Mouse (Mus musculus) stomach, embryonic 16.5 days (tissue): Measurements from ENCODE around the gene Rab40c. TPM values are rescaled to one million over a fixed set of nuclear protein-coding genes. Genes with fewer than 3 reads are reported as not detected.

ENCODE experiments used
- ATAC-seq: fragments of 200-750 bp; cut with Nextera tagmentation; 2 replicates; pipeline ENCODE4 v1.8.0; 2017; ENCODE audit warnings: moderate number of reproducible peaks, moderate TSS enrichment; ENCODE audit not compliant: insufficient read depth, low FRiP score
- H3K27ac ChIP-seq: fragments of 300-500 bp; sonication (generic); 2 replicates; pipeline ENCODE4 v1.5.1; 2014; ENCODE audit warnings: low read length
- H3K27me3 ChIP-seq: fragments of 300-500 bp; sonication (generic); 2 replicates; pipeline ENCODE4 v1.6.1; 2014; ENCODE audit warnings: low read length, control low read depth, mixed read lengths; ENCODE audit not compliant: control insufficient read depth, insufficient read depth
- H3K36me3 ChIP-seq: fragments of 300-500 bp; sonication (generic); 2 replicates; pipeline ENCODE4 v1.6.1; 2014; ENCODE audit warnings: low read length; ENCODE audit not compliant: control insufficient read depth, insufficient read depth
- H3K4me1 ChIP-seq: fragments of 300-500 bp; sonication (generic); 2 replicates; pipeline ENCODE4 v1.6.1; 2014; ENCODE audit warnings: low read length, control low read depth, mixed read lengths; ENCODE audit not compliant: control insufficient read depth, insufficient read depth
- H3K4me2 ChIP-seq: fragments of 300-500 bp; sonication (generic); 2 replicates; pipeline ENCODE4 v1.6.1; 2014; ENCODE audit warnings: low read depth, low read length, mixed read lengths
- H3K4me3 ChIP-seq: fragments of 300-500 bp; sonication (generic); replicated peaks from 2 replicates; pipeline ENCODE4 v1.5.1; 2014; ENCODE audit warnings: mild to moderate bottlenecking, low read length
- H3K9ac ChIP-seq: fragments of 300-500 bp; sonication (generic); 2 replicates; pipeline ENCODE4 v1.6.1; 2014; ENCODE audit warnings: low read length
- H3K9me3 ChIP-seq: fragments of 300-500 bp; sonication (generic); replicated peaks from 2 replicates; pipeline ENCODE4 v1.6.1; 2016; ENCODE audit warnings: low read length, control low read depth; ENCODE audit not compliant: control insufficient read depth
- WGBS: fragments of 180-500 bp; shearing (Covaris S2); extraction: QIAGEN DNeasy Blood & Tissue Kit; methylation state at CpG from one replicate; pipeline ENCODE4 v1.1.7; 2014; 5-methylcytosine and 5-hydroxymethylcytosine counted together
- polyA plus RNA-seq: library from polyadenylated mRNA; unstranded; fragments of >200 nt; fragmentation: Nextera tagmentation; extraction: Ambion mirVana; gene quantifications from 2 replicates; pipeline ENCODE4 v1.2.1, GENCODE M21; 2015

The Rab40c gene
- polyA plus RNA-seq, 1 experiment from 2014 or later: 26.3 TPM

DNA sequence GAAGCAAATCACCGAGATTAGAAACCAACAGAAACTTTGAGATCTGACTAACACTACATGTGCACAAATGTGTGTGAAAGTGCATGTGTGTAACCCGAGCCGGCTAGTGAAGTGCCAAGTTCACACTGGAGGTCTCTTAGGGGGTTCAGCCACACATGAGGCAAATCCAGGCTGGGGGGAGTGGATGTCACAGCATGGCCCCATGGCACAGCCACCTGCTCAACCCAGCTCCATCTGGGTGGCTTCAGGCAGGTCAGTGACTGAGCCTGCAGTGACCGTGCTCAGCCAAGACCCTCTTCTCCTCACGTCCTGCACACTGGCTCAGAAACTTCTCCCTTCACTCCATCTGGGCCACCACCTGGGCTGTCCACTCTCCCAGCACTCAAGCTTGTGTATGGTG, 30.5 kb upstream of the Rab40c start:
- Histone ChIP-seq H3K9ac (no peak overlapping the region), H3K36me3 (no peaks in the 10 kb centered on the region), H3K27me3 (peaks cover 38% of the 10 kb centered on the region), H3K27ac (no peak overlapping the region), H3K4me2 (no peak overlapping the region), H3K9me3 (no peaks in the 10 kb centered on the region), H3K4me1 (peaks cover 8% of the 10 kb centered on the region), H3K4me3 (no peak overlapping the region)
- 74% methylated on average over 5 of the region's 5 CpGs for WGBS
- no peak for ATAC-seq

DNA sequence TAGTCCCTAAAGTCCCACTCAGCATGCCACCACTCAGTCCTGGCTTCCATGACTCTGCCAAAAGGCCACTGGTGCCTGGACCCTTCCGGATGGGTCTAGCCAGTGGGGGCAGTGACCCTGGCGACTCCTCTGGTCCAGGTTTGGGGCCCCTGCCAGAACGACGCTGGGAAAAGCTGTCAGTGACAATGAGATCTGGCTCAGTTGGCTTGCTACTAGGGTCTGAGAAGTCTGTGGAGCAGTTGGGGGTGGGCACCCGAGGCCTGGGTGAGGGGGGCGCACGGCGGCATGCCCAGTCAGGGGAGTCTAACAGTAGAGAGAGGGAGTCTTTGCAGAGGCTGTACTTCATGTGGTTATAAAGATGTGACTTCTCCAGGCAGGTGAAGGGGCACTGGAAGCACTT, 28.5 kb upstream of the Rab40c start:
- Histone ChIP-seq H3K9me3 (no peaks in the 10 kb centered on the region), H3K27me3 (peaks cover 33% of the 10 kb centered on the region), H3K27ac (no peak overlapping the region), H3K4me1 (peaks cover 8% of the 10 kb centered on the region), H3K4me2 (no peak overlapping the region), H3K4me3 (no peak overlapping the region), H3K36me3 (no peaks in the 10 kb centered on the region), H3K9ac (no peak overlapping the region)
- no peak for ATAC-seq
- 80% methylated on average over 8 of the region's 8 CpGs for WGBS

DNA sequence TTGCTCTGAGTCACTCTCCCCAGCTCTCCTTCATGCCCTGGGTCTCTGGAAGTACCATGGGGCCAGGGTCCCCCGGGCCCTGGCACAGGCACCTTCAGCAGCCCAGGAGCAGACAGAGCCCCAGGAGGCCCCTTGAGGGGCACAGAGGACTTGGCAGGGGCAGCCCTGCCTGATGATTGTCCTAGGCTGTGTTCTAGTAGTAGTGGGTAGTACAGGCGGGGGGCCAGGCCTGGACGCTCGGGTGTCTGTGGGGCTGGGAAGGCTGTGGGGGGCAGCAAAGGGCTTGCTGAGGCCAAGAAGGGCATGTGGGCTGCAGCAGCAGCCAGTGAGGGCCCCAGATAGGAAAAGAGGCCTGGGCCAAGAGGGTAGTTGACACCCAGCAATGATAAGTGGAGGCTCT, 28.0 kb upstream of the Rab40c start:
- peaks cover 28% of the 10 kb centered on the region for H3K27me3 ChIP-seq
- no peak for ATAC-seq
- WGBS: 71% methylated on average over 4 of the region's 4 CpGs
- H3K4me1 ChIP-seq: peaks cover 8% of the 10 kb centered on the region
- no peak overlapping the region for H3K27ac ChIP-seq
- no peaks in the 10 kb centered on the region for H3K36me3 ChIP-seq
- H3K9me3 ChIP-seq: no peaks in the 10 kb centered on the region
- H3K9ac ChIP-seq: peak overlapping the region; percentile 3; the same call in 1 of the 2 replicates
- H3K4me3 ChIP-seq: no peak overlapping the region
- H3K4me2 ChIP-seq: no peak overlapping the region

DNA sequence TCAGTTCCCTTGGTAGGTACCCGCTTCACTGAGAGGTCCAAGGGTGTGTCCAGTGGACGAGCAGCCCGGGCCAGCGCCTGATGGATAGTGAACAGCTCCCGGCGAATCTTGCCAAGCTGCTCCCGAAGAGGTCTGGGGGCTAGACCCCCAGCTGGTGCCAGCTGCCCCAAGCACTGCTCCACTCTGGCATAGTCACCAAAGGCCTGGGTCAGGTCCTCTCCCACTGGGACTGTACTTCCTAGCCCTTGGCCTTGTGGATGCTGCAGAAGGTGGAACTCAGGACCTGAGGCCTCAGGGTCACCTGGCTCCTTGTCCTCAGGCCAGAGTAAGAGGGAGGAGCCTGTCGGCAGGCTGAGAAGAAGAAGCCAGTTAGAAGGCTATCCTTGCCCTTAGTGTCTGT, 27.4 kb upstream of the Rab40c start:
- Histone ChIP-seq H3K36me3 (no peaks in the 10 kb centered on the region), H3K27me3 (peaks cover 21% of the 10 kb centered on the region), H3K4me2 (no peak overlapping the region), H3K4me3 (no peak overlapping the region), H3K9me3 (no peaks in the 10 kb centered on the region), H3K27ac (no peak overlapping the region), H3K9ac (no peak overlapping the region), H3K4me1 (peaks cover 4% of the 10 kb centered on the region)
- 83% methylated on average over 8 of the region's 8 CpGs for WGBS
- ATAC-seq: no peak

DNA sequence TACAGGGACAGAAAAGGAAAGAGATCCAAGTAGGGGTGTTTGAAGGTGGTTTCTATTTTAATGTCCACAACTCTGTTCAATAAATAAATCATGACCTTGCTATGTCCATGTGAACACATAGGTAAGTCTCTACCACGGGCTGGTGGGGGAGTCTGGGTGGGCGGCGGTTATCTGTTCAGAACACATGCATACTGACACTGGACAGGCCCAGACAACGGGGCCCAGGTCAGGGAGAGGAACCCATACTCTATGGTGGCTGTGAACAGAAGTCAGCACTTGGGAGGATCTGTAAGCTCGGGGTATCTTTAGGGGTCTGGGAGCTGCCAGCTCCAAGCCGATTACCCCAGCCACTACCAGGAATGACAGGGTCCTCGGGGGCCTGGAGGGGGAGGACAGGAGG, 26.8 kb upstream of the Rab40c start:
- 74% methylated on average over 7 of the region's 7 CpGs for WGBS
- Histone ChIP-seq H3K9me3 (no peaks in the 10 kb centered on the region), H3K27ac (no peak overlapping the region), H3K4me3 (no peak overlapping the region), H3K36me3 (no peaks in the 10 kb centered on the region), H3K9ac (no peak overlapping the region), H3K4me1 (peaks cover 2% of the 10 kb centered on the region), H3K27me3 (peaks cover 17% of the 10 kb centered on the region), H3K4me2 (no peak overlapping the region)
- no peak for ATAC-seq

DNA sequence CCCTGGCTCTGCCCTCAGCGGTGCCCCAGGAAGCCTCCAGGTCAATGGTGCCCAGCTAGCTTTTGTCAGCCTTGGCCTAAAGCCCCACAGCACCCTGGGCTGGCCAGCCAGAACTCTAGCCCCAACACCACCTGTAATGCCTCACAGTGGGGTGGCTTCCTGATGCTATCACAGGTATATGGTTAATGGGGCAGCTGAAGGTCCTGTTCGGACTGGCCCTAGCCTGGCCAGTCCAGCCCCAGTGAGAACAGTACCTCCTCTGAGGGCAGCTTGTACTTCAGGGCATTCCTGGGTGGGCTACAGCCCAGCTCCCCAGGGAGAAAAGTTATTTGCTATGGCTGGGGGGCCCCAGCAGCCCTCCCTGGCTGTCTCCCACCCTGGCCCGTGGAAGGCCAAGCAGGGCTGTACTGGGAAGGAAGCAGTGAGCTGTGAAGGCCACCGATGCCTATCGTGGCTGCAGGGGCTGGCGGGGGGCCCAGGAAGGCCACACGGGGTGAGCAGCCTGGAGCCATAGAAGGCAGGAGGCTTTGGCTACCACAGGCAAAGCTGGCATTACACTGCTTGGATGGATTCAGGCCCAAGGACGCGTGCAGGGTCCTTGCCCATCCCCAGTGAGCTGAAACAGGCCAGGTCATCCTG, 26.1 kb upstream of the Rab40c start:
- H3K4me3 ChIP-seq: no peak overlapping the region
- no peaks in the 10 kb centered on the region for H3K36me3 ChIP-seq
- no peak for ATAC-seq
- no peak overlapping the region for H3K27ac ChIP-seq
- peaks cover 10% of the 10 kb centered on the region for H3K27me3 ChIP-seq
- peaks cover 6% of the 10 kb centered on the region for H3K4me1 ChIP-seq
- H3K9me3 ChIP-seq: no peaks in the 10 kb centered on the region
- H3K4me2 ChIP-seq: no peak overlapping the region
- no peak overlapping the region for H3K9ac ChIP-seq
- WGBS: 76% methylated on average over 9 of the region's 9 CpGs

DNA sequence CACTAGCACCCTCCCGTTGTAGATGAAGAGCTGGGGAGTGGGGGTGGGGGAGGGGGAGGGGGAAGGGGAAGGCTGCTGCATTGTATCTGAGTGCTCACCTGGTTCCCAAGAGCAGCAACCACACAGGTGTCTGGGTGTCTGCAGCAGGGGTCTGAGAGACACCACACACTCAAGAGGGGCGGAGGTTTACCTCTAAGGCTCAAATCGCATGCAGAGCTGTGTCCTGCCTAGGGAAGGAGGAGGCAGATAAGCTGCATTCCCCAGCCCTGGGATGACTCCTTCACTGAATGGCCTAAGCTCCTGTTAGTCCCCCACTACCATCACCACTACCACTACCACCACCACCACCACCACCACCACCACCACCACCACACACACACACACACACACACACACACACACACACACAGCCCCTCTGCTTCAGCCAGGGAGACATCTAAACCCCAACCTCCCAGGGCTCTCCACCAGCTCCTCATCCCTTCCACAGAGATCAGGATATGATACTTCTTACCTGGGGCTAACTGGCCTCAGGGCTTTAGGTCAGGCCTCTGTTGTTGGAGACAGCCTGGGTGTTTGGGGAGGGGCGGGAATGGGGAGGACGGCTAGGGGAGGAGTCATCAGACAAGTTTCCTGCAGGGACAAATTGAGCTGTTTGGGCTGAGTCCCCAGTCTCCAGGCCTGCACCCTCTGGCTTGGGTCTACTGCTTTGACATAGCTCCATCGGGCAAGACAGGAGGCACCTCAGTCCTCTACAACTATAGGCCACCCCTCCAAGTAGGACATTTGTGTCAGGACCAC, 25.0 kb upstream of the Rab40c start, which contains the start of the genes Pigq and Nhlrc4:
TSS of gene Pigq (minus strand) at position 571 of the 798 bp plus-strand sequence.
TSS of gene Nhlrc4 (minus strand) at position 596 of the 798 bp plus-strand sequence.
- Histone ChIP-seq H3K4me1 (peaks cover 8% of the 10 kb centered on the region), H3K27ac (no peak within 1 kb of the TSS), H3K9ac (no peak within 1 kb of the TSS), H3K4me3 (no peak within 1 kb of the TSS), H3K4me2 (no peak within 1 kb of the TSS), H3K9me3 (no peaks in the 10 kb centered on the region), H3K36me3 (no peaks in the 10 kb centered on the region), H3K27me3 (no peaks in the 10 kb centered on the region)
- no peak for ATAC-seq
- 45% methylated on average over 6 of the region's 6 CpGs for WGBS

DNA sequence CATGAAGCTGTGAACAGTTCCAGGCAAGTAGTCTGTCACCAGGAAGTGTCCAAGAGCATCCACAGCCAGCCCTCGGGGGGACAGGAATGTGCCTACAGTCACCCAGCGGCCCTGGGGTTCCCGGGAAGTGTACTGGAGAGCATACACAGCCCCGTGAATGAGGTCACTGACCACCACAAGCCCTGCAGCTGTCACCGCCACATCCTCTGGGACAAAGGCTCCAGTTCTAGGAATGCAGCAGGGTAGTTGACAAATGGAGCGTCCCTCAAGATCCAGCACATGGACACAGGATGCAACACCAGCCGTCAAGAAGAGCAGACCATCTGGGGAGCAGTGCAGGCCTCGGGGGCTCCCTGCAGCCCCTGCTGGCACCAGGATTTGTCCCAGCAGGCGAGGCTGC, 24.2 kb upstream of the Rab40c start:
- Histone ChIP-seq H3K4me3 (no peak overlapping the region), H3K36me3 (no peaks in the 10 kb centered on the region), H3K9ac (no peak overlapping the region), H3K9me3 (no peaks in the 10 kb centered on the region), H3K4me1 (peaks cover 8% of the 10 kb centered on the region), H3K27ac (no peak overlapping the region), H3K27me3 (no peaks in the 10 kb centered on the region), H3K4me2 (no peak overlapping the region)
- ATAC-seq: no peak
- WGBS: 71% methylated on average over 9 of the region's 9 CpGs

DNA sequence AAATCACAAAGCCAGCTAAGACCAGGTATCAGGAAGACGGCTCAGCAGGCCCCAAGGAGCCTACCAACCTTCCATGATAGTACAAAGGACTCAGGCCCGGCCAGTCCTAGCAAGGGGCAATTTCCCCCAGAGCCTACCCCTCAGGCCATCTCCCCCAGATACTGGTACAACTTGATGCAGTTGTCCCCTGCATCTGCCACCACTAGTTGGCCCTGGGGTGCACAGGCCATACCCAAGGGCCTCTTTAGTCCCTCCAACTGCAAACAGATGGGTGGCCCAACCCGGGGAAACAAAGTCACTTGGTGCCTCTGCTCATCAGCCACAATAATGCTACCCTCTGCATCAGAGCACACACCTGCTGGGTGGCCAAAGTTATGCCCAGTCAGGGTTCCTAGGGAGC, 23.7 kb upstream of the Rab40c start:
- Histone ChIP-seq H3K27ac (peak overlapping the region; percentile 33; the same call in 1 of the 2 replicates), H3K4me1 (peaks cover 8% of the 10 kb centered on the region), H3K9me3 (no peaks in the 10 kb centered on the region), H3K36me3 (no peaks in the 10 kb centered on the region), H3K9ac (no peak overlapping the region), H3K27me3 (no peaks in the 10 kb centered on the region), H3K4me3 (no peak overlapping the region), H3K4me2 (no peak overlapping the region)
- no peak for ATAC-seq
- 76% methylated on average over 3 of the region's 3 CpGs for WGBS
